In genomic region chr5:34287001-34287837, GRCm38 (mm10) we compare ENCODE assay signal across 9 mouse cellular contexts. TPM values are rescaled to one million over a fixed set of nuclear protein-coding genes. Genes with fewer than 3 reads are reported as not detected.
DNase-seq lines count a peak whose midpoint lies in the region; ATAC-seq and TF ChIP-seq lines count a peak whose summit lies in the region.
"Had no signal": no experiment of that assay in that cellular context is flagged by ENCODE, and none has a peak within 500 bp of the region (broad histone marks: within the 10 kb centered on the region; RNA-seq: fewer than 3 reads in every experiment).

No protein-coding gene starts in this region.

- no peak for ATAC-seq in heart, embryonic 14.5 days (ENCODE audit: insufficient number of reproducible peaks, insufficient read depth, low FRiP score, low read depth)
- no peak for ATAC-seq in heart, embryonic 16.5 days (replicated peaks; ENCODE audit: extremely low read depth, insufficient read depth, low FRiP score)

- no peaks in the 10 kb centered on the region for H3K9me3 ChIP-seq in heart, embryonic 14.5 days (ENCODE audit: control insufficient read depth, low read length)
- no peaks in the 10 kb centered on the region for H3K9me3 ChIP-seq in ES-Bruce4 (replicated peaks; ENCODE audit: control insufficient read depth, insufficient read depth, low read length, poor library complexity, severe bottlenecking)
- no peaks in the 10 kb centered on the region for H3K9me3 ChIP-seq in heart, embryonic 16.5 days (replicated peaks; ENCODE audit: control insufficient read depth, low read length)
- H3K9me3 ChIP-seq in megakaryocyte, embryonic 14.5 days, result no peaks in the 10 kb centered on the region

- no peak overlapping the region for H3K27ac ChIP-seq in heart, embryonic 14.5 days (replicated peaks in 1 of 2; ENCODE audit: control insufficient read depth in 1 of 2, insufficient read depth in 1 of 2, low read depth in 2 of 2, low read length in 2 of 2)
- no peak overlapping the region for H3K27ac ChIP-seq in ES-Bruce4 (ENCODE audit: insufficient read depth, low read length)
- H3K27ac ChIP-seq in heart, embryonic 16.5 days (ENCODE audit: low read length), result no peak overlapping the region

- peak overlapping the region; percentile 54 to 63 for H3K4me3 ChIP-seq in heart, embryonic 14.5 days (ENCODE audit: control insufficient read depth in 1 of 2, insufficient read depth in 1 of 2, low read depth in 1 of 2, low read length in 2 of 2)
- H3K4me3 ChIP-seq in ES-Bruce4 (ENCODE audit: low read depth, low read length), result peak overlapping the region; percentile 68
- H3K4me3 ChIP-seq in heart, embryonic 16.5 days (ENCODE audit: low read length), result peak overlapping the region; percentile 64
- H3K4me3 ChIP-seq in megakaryocyte, embryonic 14.5 days (replicated peaks), result peak overlapping the region; percentile 92

- WGBS in heart, embryonic 14.5 days, result under 1% methylated on average over 54 of the region's 54 CpGs
- WGBS in heart, embryonic 16.5 days, result 2% methylated on average over 54 of the region's 54 CpGs

- H3K4me2 ChIP-seq in heart, embryonic 14.5 days (ENCODE audit: low read length), result peak overlapping the region; percentile 98
- peak overlapping the region; percentile 78 for H3K4me2 ChIP-seq in heart, embryonic 16.5 days (ENCODE audit: low read depth, low read length)

- intact Hi-C loops in heart, postnatal 14 days (cut with DNase I), result no loop called here

- no peak for TF ChIP-seq CTCF in ES-Bruce4 (IDR thresholded peaks at IDR 0.05; ENCODE audit: low read depth, low read length)

- no peaks in the 10 kb centered on the region for H3K36me3 ChIP-seq in heart, embryonic 14.5 days (ENCODE audit: control insufficient read depth, insufficient read depth, low read length)
- no peaks in the 10 kb centered on the region for H3K36me3 ChIP-seq in ES-Bruce4 (ENCODE audit: control insufficient read depth, insufficient read depth, low read length, poor library complexity, severe bottlenecking)
- no peaks in the 10 kb centered on the region for H3K36me3 ChIP-seq in heart, embryonic 16.5 days (ENCODE audit: control insufficient read depth, insufficient read depth)
- H3K36me3 ChIP-seq in megakaryocyte, embryonic 14.5 days (replicated peaks; ENCODE audit: low read length), result no peaks in the 10 kb centered on the region

- peaks cover 8 to 9% of the 10 kb centered on the region in 2 experiments for H3K4me1 ChIP-seq in heart, embryonic 14.5 days (ENCODE audit: control insufficient read depth in 2 of 2, insufficient read depth in 2 of 2, low read length in 2 of 2)
- no peaks in the 10 kb centered on the region for H3K4me1 ChIP-seq in ES-Bruce4 (ENCODE audit: control insufficient read depth, insufficient read depth, low read length)
- H3K4me1 ChIP-seq in heart, embryonic 16.5 days (ENCODE audit: control insufficient read depth, insufficient read depth, low read length), result peaks cover 10% of the 10 kb centered on the region
- peaks cover 64% of the 10 kb centered on the region for H3K4me1 ChIP-seq in megakaryocyte, embryonic 14.5 days

- peaks cover 59% of the 10 kb centered on the region for H3K27me3 ChIP-seq in heart, embryonic 14.5 days (ENCODE audit: control insufficient read depth, insufficient read depth, low read length)
- no peaks in the 10 kb centered on the region for H3K27me3 ChIP-seq in ES-Bruce4 (ENCODE audit: control insufficient read depth, insufficient read depth, low read length, poor library complexity, severe bottlenecking)
- peaks cover 48% of the 10 kb centered on the region for H3K27me3 ChIP-seq in heart, embryonic 16.5 days (ENCODE audit: control insufficient read depth, insufficient read depth, low read length)
- peaks cover 78% of the 10 kb centered on the region for H3K27me3 ChIP-seq in megakaryocyte, embryonic 14.5 days (replicated peaks)

- DNase-seq in heart, postnatal 14 days, result no peak
- DNase-seq in cerebellum, adult 9-11 months, result peak; percentile 75
- DNase-seq in testis, postnatal 10 days (ENCODE audit: low spot score), result peak; percentile 53
- no peak for DNase-seq in spleen, postnatal 10 days (ENCODE audit: low spot score in 2 of 2)

- no peak for TF ChIP-seq POLR2A in ES-Bruce4 (IDR thresholded peaks at IDR 0.05; ENCODE audit: insufficient read depth, low read length)

- 0 out of 2 replicates have a peak overlapping the region, but pooled peaks have one; percentile 57 for H3K9ac ChIP-seq in heart, embryonic 14.5 days (ENCODE audit: low read length)
- H3K9ac ChIP-seq in ES-Bruce4 (ENCODE audit: low read depth, poor library complexity, severe bottlenecking), result peak overlapping the region; percentile 33
- no peak overlapping the region for H3K9ac ChIP-seq in heart, embryonic 16.5 days (ENCODE audit: low read length)

- TF ChIP-seq EP300 in ES-Bruce4 (IDR thresholded peaks at IDR 0.05; ENCODE audit: insufficient read depth, low read depth, low read length), result 0 out of 2 replicates have a peak, but pooled peaks have one; percentile 10

RNA-seq across cellular contexts. Expression of gene Zfyve28, which starts 1.0 kb away (rescaled TPM):
- 0.32 and 0.42 TPM in 2 replicates for polyA plus RNA-seq in heart, embryonic 14.5 days (2014; fragmentation: Nextera tagmentation; extraction: Ambion mirVana)
- total RNA-seq in heart, postnatal 14 days (2021), result 1 to 10 TPM in 1 of 2 experiments, under 1 TPM in 1; 0.41 to 1.0 TPM
- 2.0 and 2.8 TPM in 2 replicates for polyA plus RNA-seq in ES-Bruce4 (2011; ENCODE audit: insufficient read depth, insufficient read length, low read depth, missing spikeins)
- polyA plus RNA-seq in heart, embryonic 16.5 days (2015; fragmentation: Nextera tagmentation; extraction: Ambion mirVana), result 0.49 and 0.72 TPM in 2 replicates
- polyA plus RNA-seq in megakaryocyte, embryonic 14.5 days (2012; ENCODE audit: insufficient read depth, low replicate concordance), result 0.37 and 4.0 TPM in 2 replicates

RNA-seq across cellular contexts. Expression of gene Cfap99, which starts 1.2 kb away (rescaled TPM):
- 0.09 TPM in 1 of 2 replicates, not detected in the other for polyA plus RNA-seq in heart, embryonic 14.5 days (2014; fragmentation: Nextera tagmentation; extraction: Ambion mirVana)
- total RNA-seq in heart, postnatal 14 days (2021), result not detected
- polyA plus RNA-seq in ES-Bruce4 (2011; ENCODE audit: insufficient read depth, insufficient read length, low read depth, missing spikeins), result not detected in 2 replicates
- 0.08 TPM in 1 of 2 replicates, not detected in the other for polyA plus RNA-seq in heart, embryonic 16.5 days (2015; fragmentation: Nextera tagmentation; extraction: Ambion mirVana)
- polyA plus RNA-seq in megakaryocyte, embryonic 14.5 days (2012; ENCODE audit: insufficient read depth, low replicate concordance), result 0.15 TPM in 1 of 2 replicates, not detected in the other
- total RNA-seq: hematopoietic stem cell, adult 5-6 weeks had no signal

RNA-seq across cellular contexts. Expression of gene Rnf4, which starts 48.9 kb away (rescaled TPM):
- polyA plus RNA-seq in heart, embryonic 14.5 days (2014; fragmentation: Nextera tagmentation; extraction: Ambion mirVana), result 116 and 120 TPM in 2 replicates
- 10 to 100 TPM; 38.0 to 38.2 TPM for total RNA-seq in heart, postnatal 14 days (2021)
- 210 and 215 TPM in 2 replicates for polyA plus RNA-seq in ES-Bruce4 (2011; ENCODE audit: insufficient read depth, insufficient read length, low read depth, missing spikeins)
- polyA plus RNA-seq in heart, embryonic 16.5 days (2015; fragmentation: Nextera tagmentation; extraction: Ambion mirVana), result 111 and 115 TPM in 2 replicates
- 6.2 and 26.8 TPM in 2 replicates for polyA plus RNA-seq in megakaryocyte, embryonic 14.5 days (2012; ENCODE audit: insufficient read depth, low replicate concordance)

Comparison
In these comparisons a context has a peak if more than half of its experiments do, and no peak if none do; other contexts are left out.
1. DNase-seq: peak in cerebellum, adult 9-11 months (single experiment) and testis, postnatal 10 days (single experiment); none in heart, postnatal 14 days (0 of 2) and spleen, postnatal 10 days (0 of 2).
2. Peak in every context shown above with its lines, with median percentiles within 50 percentile points of each other: H3K4me3 ChIP-seq.